Mouse (Mus musculus): ENCODE measurements around the gene Dlgap4.

GRCm38 (mm10) chr2:156722071-156722575, 108.6 kb downstream of the Dlgap4 start:
- TF ChIP-seq CTCF (IDR thresholded peaks at IDR 0.05; ENCODE audit: control insufficient read depth, insufficient read depth, insufficient replicate concordance, low read depth, low read length) (no peak), POLR2A (IDR thresholded peaks at IDR 0.05; ENCODE audit: control insufficient read depth, low read depth, low read length) (no peak; the same call in 1 of the 2 replicates)

Data from testis, adult 2 months (tissue).